Mouse (Mus musculus): Measurements from ENCODE around the gene Adap1. TPM values are rescaled to one million over a fixed set of nuclear protein-coding genes. Genes with fewer than 3 reads are reported as not detected.
A peak's percentile ranks its signal among the peaks of the same experiment; 100 is the strongest.

The Adap1 gene
- total RNA-seq, 2 experiments from 2014 or later, result 23.8 to 47.0 TPM

DNA sequence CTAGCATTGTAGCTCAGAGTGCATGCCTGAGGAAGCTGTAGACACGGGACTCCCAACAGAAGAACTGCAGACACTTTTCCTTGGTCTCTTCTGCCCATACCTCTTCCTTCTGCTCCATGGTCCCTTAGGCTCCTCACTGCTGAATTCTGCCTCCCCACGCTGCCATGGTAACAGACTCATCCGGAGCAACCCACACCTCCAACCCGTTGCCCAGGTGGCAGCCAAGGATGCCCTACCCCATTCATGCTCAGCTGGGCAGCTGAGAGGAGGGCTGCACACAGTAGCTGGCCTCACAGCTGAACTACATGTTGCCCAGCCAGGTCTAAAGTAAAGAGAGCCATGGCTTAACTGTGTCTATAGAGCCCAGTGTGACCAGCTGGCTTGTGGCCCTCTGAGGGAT, 36.8 kb downstream of the Adap1 start:
- no peak for ATAC-seq (replicated peaks; ENCODE audit: poor library complexity)

DNA sequence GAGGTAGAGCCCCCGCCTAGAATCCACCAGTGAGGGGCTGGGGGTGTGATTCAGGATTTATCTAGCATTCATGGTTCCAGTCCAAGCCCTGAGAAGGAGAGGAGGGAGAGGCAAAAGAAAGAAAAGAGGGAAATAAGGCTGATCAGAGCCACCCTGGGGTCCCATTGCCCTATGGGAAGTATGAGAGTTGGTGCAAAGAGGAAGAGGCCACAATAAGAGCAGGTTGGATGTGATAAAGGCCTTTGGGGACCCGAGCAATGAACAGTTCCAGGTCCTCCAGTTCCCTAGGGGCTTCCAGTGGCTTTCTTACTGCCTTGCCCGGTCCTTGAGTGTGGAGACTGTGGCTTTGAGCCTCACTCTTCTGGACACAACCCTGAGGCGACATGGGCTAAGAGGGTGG, 37.6 kb downstream of the Adap1 start:
- no peak for ATAC-seq (replicated peaks; ENCODE audit: poor library complexity)

DNA sequence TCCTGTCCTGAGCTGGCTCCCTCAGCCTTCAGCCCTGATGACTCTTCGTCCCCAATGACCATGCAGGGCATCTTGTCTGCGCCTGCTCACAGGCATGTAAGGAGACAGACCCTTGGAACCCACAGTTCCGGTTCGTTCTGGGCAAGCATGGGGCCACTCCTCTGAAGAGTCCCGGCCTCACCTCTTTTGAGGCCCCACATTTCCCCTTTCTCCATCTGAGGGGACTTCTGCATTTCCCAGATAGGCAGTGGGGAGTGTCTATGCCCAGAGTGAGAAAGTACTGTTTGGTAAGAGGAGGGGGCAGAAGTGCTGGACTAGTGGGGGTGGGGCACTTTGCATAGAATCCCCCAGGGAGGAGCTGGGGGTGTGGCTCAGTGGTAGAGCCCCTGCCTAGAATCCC, 38.3 kb downstream of the Adap1 start:
- ATAC-seq (replicated peaks; ENCODE audit: poor library complexity), result peak; percentile 72

DNA sequence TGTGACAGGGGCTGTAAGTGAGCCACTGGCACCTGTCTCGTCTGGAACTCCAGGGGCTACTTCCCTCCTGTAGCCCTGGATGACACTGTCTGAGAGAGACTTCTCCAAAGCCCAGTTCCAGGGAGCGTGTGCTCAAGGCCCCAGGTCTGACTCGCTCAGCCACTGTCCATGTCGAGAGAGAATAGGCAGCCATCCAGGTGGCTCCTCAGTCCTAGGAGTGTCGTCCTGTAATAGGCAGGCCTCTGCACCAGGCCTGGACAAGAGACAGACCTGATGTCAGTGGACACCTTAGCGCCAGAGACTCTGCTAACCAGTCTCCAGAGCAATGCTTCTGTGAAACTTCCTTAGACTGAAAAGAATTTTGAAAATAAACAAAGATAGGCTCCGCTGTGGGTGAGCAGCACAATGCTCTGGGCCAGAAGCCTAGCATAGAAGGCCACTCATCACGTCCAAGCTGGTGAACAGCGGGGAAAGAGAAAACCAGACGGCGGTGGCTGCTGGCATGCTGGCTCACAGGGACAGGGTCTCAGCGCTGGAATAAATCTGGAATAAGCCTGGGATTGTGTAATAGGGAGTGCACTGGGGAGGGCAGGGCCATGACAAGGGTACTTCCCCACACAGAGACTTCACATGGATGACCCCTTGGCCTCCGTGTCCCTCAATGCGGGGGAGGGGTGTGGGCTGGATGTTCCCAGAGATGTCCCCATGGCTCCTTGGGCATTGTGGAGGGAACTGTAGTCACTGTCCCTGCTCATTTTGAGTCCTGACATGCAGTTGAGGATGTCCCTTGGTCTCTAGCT, 39.1 kb downstream of the Adap1 start:
- peak; percentile 22; the same call in 1 of the 2 replicates for ATAC-seq (replicated peaks; ENCODE audit: poor library complexity)

DNA sequence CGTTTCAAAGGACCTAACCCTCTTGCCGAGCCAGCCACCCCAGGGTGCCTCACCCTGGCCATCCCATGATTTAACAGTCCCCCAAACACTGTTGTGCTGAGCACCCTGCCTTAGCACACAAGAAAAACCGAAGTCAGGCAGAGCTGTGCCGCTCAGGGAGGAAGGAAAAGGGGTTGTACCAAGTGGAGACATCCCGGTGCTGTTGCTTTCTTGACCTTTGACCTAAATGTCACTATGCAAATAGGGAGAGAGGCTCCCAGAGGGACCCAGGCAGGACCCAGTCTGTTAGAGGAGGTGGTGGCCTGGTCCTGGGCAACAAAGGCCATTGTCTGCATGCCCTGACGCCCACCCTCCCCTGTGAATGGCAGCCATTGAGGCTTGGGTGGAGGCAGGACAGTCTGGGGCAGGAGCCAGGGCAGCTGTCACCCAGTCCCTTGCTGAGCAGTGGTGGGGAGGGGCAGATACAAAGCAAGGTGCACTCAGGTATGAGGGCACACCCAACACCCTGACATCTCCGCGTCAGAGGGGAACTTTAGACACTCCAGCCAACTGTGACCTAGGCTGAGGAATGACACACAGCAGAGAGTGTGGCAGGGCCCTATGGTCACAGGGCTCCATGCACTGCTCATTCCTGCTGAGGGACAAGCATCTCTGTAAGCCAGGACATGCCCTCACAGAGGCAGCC, 39.9 kb downstream of the Adap1 start:
- ATAC-seq (replicated peaks; ENCODE audit: poor library complexity), result no peak

DNA sequence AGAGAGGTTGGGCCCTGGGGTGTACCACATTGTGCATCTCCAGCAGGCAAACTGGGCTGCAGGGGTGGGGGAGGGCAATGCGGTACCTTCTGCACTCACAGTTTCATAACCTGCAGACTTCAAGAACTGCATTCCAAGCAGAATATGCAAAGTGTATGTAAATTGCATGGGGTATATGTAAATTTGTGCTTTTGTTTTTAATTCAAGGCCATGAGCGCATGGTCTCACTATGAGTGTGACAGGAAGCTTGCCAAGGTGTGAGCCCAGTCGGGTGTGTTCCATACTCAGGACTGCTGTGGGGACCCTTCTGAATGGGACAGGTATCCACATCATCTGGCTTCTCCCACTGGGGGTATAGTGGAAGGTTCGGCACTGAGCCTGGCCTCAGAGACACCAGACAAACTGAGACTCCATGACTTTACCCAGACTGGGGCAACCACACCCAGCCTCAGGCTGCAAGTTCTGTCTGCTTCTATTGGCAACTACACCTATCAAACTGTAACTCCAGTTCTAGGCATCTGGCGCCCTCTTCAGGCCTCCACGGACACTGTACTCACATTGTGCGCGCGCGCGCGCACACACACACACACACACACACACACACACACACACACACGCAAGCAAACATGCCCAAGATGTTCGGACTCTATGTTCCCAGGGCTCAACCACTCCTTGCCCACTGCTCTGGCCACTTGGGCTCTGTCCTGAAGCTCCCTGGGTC, 41.8 kb downstream of the Adap1 start:
- no peak for ATAC-seq (replicated peaks; ENCODE audit: poor library complexity)

DNA sequence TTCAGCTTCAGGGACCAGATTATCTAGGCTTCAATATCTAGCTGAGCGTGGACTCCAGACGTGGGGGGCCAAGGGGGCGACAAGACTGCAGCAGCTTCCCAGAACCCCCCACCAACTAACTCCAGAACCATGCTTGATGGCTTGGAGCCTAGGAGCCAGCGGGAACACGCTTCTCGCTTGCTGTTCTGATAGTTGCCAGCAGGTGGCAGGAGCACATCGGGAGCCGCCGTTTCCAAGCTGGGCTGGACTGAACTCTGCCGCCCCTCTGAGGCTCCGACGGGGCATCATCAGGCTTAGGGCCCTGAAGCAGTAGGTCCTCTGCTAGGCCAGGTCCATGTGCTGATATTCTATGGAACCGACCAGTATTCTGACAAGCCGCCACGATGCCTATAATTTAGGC, 43.2 kb downstream of the Adap1 start:
- ATAC-seq (replicated peaks; ENCODE audit: poor library complexity), result peak; percentile 84

DNA sequence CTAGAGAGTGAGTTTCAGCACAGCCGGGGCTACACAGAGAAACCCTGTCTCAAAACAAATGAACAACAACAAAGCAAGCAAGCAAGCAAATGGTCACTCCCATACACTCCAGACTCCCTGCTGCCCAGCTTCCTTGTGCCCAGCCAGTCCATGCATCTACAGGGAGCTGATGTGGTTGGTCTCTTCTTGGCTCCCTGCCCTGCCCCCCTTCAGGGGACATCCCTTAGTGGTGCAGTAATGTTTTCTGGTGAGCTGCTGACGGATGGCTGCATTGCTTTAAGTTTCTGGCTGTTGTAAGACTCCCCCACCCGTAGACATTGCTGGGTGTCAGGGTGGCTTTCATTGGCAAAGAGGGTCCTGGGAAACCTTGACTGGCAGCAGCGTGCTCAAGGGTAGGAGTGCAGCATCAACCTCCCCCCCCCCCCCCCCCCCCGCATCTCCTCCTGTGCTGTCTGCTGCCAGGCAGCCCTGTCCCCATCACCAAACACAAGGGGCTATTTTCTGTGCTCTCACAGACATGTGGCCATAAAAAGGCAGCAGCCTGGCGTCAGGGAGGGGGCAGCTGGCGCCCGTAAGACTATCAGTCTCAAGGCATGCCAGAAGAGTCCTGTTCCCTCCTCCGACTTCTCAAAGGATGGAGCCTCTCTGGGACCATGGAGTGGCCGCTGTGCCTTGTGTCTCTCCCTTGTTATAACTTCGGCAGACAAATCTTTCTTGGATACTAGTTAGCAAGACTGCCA, 43.9 kb downstream of the Adap1 start:
- ATAC-seq (replicated peaks; ENCODE audit: poor library complexity), result no peak

DNA sequence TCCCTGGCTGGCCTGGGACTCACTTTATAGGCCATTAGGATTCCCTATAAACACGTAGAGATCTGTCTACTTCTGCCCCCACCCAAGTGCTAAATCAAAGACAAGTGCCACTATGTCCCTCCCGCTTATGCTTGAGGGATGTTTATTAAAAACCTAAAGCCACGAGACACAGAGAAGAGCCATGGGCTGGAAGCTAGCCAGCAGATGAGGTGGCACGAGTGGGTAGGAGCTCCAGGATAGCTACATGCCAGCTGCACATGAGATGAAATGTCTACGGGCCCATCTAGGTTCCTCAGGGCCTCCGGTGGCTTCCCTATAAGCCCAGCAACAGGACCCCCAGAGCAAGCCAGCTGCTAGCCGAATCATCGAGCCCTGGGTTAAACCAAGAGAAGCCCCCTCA, 48.1 kb downstream of the Adap1 start:
- ATAC-seq (replicated peaks; ENCODE audit: poor library complexity), result no peak

DNA sequence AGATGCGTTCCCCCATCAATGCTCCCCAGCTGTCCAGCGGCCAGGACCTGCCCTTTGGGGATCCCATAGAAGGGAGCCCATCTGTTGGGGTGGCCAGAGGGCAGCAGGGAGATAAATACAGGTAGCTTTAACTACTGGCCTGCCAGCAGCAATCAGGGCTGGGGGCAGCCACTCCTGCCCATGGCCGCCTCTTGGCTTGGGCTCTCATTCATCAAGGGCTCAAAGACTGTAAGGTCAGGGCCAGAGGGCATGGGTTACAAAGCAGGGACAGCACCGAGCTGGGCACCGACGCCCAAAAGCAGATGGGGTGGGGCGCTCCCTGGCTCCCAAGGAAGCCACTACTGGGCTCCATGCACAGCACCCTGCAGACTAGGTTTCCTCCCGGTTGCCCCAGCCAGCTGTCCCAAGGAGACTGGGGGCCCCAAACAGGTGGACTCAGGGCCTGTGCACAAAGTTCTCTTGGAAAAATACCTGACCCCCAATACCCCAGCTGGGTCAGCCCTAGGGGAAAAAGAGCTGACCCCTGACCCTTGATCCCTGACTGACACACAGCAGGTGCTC, 53.3 kb downstream of the Adap1 start:
- no peak for ATAC-seq (replicated peaks; ENCODE audit: poor library complexity)

DNA sequence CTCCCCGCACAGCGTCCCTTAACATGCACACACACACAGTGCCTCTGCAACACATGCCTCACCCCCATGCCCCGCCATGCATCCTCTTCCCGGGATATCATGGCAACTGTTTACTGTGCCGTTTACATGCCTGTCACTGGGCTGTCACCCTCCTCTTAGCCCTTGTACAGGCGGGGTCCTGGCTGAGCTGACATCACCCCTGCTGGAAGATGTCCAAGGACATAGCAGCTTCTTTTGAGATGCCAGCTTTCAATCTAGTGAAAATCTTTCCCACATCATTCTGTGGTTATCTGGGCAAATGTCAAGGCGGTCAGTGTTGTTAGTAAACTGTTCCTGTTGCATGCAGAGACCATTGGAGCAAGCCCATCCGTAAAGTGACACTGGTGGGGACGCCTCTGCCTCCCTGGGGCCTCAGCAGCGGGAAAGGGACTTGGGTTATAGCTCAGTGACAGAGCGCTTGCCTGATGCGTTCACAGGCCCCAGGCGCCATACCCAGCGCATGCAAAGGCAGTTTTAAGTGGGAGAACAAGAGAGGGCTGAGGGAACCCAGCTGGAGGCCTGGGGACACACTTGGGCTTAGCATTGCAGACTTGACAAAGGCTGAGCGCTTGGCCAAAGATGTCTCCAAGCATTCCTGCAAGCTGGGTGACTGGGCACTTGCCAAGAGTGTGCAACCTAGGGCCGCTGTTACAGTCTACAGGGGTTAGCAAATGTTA, 54.5 kb downstream of the Adap1 start:
- ATAC-seq (replicated peaks; ENCODE audit: poor library complexity), result no peak

DNA sequence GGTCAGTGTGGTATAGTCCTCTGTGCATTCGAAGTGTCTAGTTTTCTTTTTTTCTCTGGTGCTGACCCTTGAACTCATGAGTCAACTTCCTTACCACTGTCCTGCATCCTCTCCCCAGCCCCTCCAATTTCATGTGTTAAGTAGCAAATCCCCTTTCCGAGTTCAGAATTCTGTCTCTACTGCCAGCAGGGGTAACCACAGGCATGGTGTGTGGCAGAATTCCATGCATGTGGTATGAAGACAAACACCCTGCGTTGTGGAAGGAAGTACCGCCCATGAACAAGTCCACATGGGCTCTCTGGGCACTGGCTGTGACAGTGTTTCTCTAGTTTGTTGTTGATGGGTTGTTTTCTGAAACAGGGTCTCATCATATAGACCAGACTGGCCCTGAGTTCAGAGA, 57.8 kb downstream of the Adap1 start:
- ATAC-seq (replicated peaks; ENCODE audit: poor library complexity), result no peak

DNA sequence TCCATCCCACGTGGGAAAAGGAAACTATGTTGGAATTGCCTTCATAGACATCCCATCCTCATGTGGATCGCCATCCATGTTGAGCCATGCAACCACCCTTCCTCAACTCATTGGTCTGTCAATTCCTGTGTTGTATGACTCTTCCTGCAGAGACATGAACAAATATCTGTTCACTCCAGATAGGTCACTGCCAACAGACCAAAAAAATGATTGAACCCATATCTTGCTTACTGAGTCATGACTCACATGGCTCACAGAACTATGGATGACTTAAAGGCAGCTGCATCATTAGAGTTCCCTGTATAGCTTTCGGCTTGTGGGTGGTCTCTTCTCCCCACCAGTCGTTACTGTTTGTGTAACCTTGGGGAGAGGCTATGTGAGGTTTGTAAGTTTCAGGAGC, 64.0 kb downstream of the Adap1 start:
- peak; percentile 39; the same call in 1 of the 2 replicates for ATAC-seq (replicated peaks; ENCODE audit: poor library complexity)

DNA sequence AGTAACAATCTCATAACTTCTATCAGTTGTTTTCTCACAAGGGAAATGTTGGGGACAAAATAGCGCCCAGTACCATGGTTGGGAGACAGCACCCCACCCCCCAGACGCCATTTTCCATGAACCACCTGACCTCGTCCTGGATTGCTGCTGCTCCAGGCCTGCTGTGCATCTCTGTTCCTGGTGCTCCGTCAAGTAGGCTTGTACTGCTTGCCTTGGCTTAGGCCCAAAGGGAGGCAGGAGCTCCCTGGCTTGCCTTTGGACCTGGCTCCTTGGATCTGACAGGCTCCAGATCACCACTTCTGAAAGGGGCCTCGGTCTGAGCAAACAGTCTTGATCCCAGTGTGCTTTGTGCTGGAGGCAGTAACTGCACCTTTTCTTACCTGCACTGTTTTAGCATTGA, 65.6 kb downstream of the Adap1 start:
- no peak for ATAC-seq (replicated peaks; ENCODE audit: poor library complexity)

DNA sequence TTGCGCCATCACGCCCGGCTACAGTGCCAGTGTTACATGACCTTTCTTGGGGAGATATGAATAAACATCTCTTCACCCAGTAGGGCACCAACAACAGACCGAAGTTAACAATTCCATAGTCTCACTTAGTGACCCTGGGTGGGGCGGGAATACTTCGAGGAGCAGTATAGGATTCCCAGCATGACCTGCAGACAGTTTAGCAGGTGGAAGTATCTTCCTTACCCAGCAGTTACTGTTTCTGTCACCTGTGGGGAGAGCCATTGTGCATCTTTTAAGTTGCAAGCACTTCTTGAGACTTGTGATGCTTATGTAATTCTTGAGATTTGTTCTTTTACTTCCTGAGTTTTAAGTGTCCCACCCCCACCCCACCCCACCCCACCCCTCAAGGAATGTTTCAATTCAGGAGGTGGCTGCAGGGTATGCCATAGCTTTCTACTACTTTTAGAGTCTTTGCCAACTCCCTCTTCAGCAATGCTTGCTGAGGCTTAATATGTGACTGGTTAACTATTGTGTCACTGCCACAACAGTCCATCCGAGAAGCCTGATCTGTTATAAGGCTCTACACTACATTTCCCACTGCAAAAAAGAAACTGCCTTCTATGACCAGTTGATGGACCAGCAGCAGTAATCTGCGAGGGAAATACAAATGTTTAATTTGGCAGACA, 66.9 kb downstream of the Adap1 start:
- ATAC-seq (replicated peaks; ENCODE audit: poor library complexity), result no peak

DNA sequence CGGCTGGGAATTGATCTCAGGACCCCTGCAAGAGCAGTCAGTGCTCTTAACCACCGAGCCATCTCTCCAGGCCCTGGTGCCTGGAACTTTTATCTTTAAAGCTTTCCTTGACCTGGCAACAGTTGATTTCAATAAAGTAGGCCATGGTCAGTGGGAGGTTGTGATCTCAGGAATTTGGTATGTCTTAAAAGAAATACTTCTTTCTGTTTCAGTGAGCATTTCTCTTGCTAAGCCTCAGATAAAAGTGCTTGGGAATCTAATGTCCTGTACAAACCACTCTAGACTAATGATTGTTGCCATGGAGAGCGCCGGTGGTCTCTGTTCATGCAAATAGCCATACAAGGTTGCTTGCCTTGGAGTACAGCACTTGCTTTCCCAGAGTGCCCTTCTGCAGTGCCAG, 67.6 kb downstream of the Adap1 start:
- ATAC-seq (replicated peaks; ENCODE audit: poor library complexity), result no peak

DNA sequence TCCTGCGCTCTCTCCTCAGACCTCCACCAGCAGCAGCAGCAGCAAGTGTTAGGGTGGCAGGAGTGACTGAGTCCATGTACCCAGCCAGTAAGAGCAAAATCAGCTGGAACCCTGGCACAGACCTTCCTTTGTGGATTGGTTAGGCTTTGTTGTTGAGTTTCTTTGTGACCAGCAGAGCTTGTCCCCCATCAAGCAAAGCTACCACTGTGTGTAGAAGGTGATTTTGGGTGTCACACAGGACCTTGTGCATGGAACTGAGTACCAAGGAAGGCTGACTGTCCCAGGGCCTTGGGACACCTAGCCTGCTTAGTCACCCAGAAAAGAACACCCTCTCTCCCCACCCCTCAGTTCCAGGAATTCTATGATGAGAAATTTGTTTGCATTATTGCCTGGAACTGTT, 68.2 kb downstream of the Adap1 start:
- ATAC-seq (replicated peaks; ENCODE audit: poor library complexity), result no peak

DNA sequence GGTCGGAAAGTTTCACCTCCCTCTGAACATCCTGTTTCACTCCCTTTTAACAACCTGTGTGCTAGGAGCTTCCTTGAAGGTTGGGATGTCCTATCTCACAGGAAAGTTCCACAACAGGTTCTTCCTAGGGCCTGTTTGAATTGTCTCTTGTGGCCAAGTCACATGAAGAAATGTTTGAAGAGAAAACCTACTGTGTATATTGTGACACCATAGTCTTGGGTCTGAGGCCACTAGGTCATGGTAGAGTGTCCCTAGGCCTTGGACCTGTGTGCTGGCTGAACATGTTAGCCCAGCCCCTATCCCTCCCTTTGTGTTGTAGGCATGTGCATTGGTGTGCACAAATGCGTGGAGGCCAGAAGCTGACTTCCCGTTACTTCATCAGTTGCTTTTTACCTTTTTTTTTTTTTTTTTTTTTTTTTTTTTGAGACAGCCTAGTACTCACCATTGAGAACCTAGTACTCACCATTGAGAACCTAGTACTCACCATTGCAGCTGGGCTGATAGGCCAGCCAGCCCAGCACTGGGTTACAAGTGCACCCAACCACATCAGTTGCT, 69.1 kb downstream of the Adap1 start:
- no peak for ATAC-seq (replicated peaks; ENCODE audit: poor library complexity)

DNA sequence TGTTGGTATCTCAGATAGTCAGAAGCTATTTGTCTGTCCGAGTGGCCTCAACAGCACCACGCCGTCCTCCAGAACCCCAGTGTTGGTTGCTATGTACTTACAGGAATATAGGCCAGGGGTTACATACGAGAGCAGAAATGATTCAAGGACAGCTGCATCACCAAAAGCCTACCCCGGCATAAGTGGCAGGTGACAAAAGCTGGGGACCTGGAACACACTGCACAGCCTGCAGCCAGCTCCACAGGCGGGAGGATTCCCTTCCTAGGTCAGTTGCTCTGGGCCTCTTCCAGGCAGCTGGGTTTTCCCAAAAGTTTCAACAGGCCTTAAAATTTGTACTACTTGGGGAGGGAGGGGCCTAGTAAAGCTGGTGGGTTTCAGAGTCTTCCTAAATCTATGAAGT, 69.6 kb downstream of the Adap1 start:
- ATAC-seq (replicated peaks; ENCODE audit: poor library complexity), result no peak
